ENCODE assay signal across 20 mouse cellular contexts in genomic region chr7:39643323-39643722, GRCm38 (mm10).
"Had no signal": no experiment of that assay in that cellular context is flagged by ENCODE, and none has a peak within 500 bp of the region (broad histone marks: within the 10 kb centered on the region; RNA-seq: fewer than 3 reads in every experiment).

No protein-coding gene starts in this region.

- H3K36me3 ChIP-seq: liver, embryonic 15.5 days; lung, embryonic 15.5 days; midbrain, embryonic 10.5 days; midbrain, embryonic 12.5 days; neural tube, embryonic 13.5 days; neural tube, embryonic 15.5 days had no signal

- ATAC-seq: liver, postnatal 0 days; lung, postnatal 0 days had no signal

- H3K4me2 ChIP-seq: liver, embryonic 15.5 days; lung, embryonic 15.5 days; midbrain, embryonic 12.5 days; neural tube, embryonic 13.5 days; neural tube, embryonic 15.5 days had no signal

- H3K4me1 ChIP-seq: liver, embryonic 15.5 days; lung, embryonic 15.5 days; midbrain, embryonic 10.5 days; midbrain, embryonic 12.5 days; neural tube, embryonic 13.5 days; neural tube, embryonic 15.5 days had no signal

- H3K9ac ChIP-seq: liver, embryonic 15.5 days; liver, postnatal 0 days; lung, embryonic 15.5 days; midbrain, embryonic 12.5 days; neural tube, embryonic 13.5 days; neural tube, embryonic 15.5 days had no signal

- H3K27ac ChIP-seq: liver, embryonic 15.5 days; lung, embryonic 15.5 days; midbrain, embryonic 10.5 days; midbrain, embryonic 12.5 days; neural tube, embryonic 13.5 days; neural tube, embryonic 15.5 days had no signal

- H3K27me3 ChIP-seq: liver, embryonic 15.5 days; lung, embryonic 15.5 days; midbrain, embryonic 12.5 days; neural tube, embryonic 13.5 days; neural tube, embryonic 15.5 days had no signal

- H3K9me3 ChIP-seq: liver, embryonic 15.5 days; lung, embryonic 15.5 days; midbrain, embryonic 10.5 days; midbrain, embryonic 12.5 days; neural tube, embryonic 13.5 days; neural tube, embryonic 15.5 days had no signal

- DNase-seq: liver, postnatal 0 days; lung, adult 2 months; lung, postnatal 14 days; lung, postnatal 4 days; midbrain, embryonic 14.5 days; retina, postnatal 1 day; right cerebral cortex, adult 18-20 months; right cerebral cortex, postnatal 25 days; right cerebral cortex, postnatal 4 days; spleen, adult 18-20 months; thymus, adult 18-20 months; thymus, postnatal 14 days; thymus, postnatal 36 days had no signal

- H3K4me3 ChIP-seq: liver, embryonic 15.5 days; lung, embryonic 15.5 days; midbrain, embryonic 10.5 days; midbrain, embryonic 12.5 days; neural tube, embryonic 13.5 days; neural tube, embryonic 15.5 days had no signal
